Comparison of ENCODE assay signal across 11 mouse cellular contexts in the genomic region with DNA sequence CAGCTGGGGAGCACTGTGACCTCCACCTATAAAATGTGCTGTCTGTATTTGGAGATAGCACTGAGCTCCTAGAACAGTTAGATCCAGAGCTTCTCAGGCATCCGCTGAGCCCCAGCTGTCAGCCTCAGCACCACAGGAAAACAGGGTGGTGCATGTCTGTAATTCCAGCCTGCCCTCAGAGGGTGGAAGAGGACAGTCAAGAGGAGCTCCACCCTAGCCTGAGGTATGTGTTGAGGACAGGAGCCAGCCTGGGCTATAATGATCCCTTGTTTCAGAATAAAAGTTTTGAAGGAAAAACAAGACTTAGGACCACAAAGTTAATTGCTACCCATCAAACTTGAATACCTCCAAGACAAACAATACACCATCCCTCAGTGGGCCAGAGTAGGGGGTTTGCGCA.
"Had no signal": no experiment of that assay in that cellular context is flagged by ENCODE, and none has a peak within 500 bp of the region (broad histone marks: within the 10 kb centered on the region; RNA-seq: fewer than 3 reads in every experiment).

No protein-coding gene starts in this region.

- H3K36me3 ChIP-seq: limb, embryonic 12.5 days; liver, embryonic 13.5 days; neural tube, embryonic 13.5 days had no signal

- H3K27ac ChIP-seq: limb, embryonic 12.5 days; liver, embryonic 13.5 days; macrophage; neural tube, embryonic 13.5 days; stomach, postnatal 0 days had no signal

- H3K27me3 ChIP-seq: liver, embryonic 13.5 days; megakaryocyte, embryonic 14.5 days; neural tube, embryonic 13.5 days had no signal

- H3K9me3 ChIP-seq: limb, embryonic 12.5 days; liver, embryonic 13.5 days; megakaryocyte, embryonic 14.5 days; neural tube, embryonic 13.5 days had no signal

- H3K9ac ChIP-seq: limb, embryonic 12.5 days; liver, embryonic 13.5 days; liver, postnatal 0 days; neural tube, embryonic 13.5 days had no signal

- H3K4me1 ChIP-seq: limb, embryonic 12.5 days; liver, embryonic 13.5 days; megakaryocyte, embryonic 14.5 days; neural tube, embryonic 13.5 days had no signal

- H3K4me3 ChIP-seq: limb, embryonic 12.5 days; liver, embryonic 13.5 days; megakaryocyte, embryonic 14.5 days; neural tube, embryonic 13.5 days had no signal

- DNase-seq: kidney, adult 11 months; layer of hippocampus, postnatal 36 days; liver; liver, embryonic 13.5 days; liver, postnatal 0 days; thymus, postnatal 4 days had no signal
